Mouse (Mus musculus): ENCODE results near the gene Akap6.
A peak's percentile ranks its signal among the peaks of the same experiment; 100 is the strongest.

The Akap6 gene

GRCm38 (mm10) chr12:52781066-52781465 lies 81.9 kb downstream of the Akap6 start:
- DNase-seq (ENCODE audit: low spot score in 2 of 2): no peak

GRCm38 (mm10) chr12:52782902-52783441 lies 83.8 kb downstream of the Akap6 start:
- peak in 1 of 2 experiments; percentile 46 for DNase-seq (ENCODE audit: low spot score in 2 of 2)

- DNase-seq (ENCODE audit: low spot score in 2 of 2): no peak
Observed at GRCm38 (mm10) chr12:52785217-52785616, 86.0 kb downstream of the Akap6 start.

- DNase-seq (ENCODE audit: low spot score in 2 of 2): no peak
Observed at GRCm38 (mm10) chr12:52790350-52790768, 91.2 kb downstream of the Akap6 start.

DNA sequence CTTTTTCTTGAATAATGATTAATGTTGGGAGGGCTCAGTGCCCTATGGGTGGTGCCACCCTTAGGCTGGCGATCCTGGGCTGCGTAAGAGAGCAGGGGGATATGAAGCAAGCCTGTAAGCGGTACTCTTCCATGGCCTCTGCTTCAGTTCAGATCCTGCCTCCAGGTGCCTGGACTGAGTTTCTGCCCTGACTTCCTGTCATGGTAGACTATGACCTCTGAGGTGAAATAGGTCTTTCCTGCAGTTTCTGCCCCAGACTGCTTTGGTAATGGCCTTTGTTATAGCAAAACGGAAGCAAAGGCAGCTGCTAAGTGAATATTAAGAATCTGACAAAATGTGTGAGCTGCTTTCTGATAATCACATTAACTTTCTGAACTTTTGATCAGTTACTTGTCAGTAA lies 94.9 kb downstream of the Akap6 start:
- no peak for DNase-seq (ENCODE audit: low spot score in 2 of 2)

GRCm38 (mm10) chr12:52795551-52796470 lies 96.6 kb downstream of the Akap6 start:
- DNase-seq (ENCODE audit: low spot score in 2 of 2): no peak

- no peak for DNase-seq (ENCODE audit: low spot score in 2 of 2)
Observed at GRCm38 (mm10) chr12:52796471-52796795, 97.2 kb downstream of the Akap6 start.

GRCm38 (mm10) chr12:52799717-52800116 lies 100.5 kb downstream of the Akap6 start:
- no peak for DNase-seq (ENCODE audit: low spot score in 2 of 2)

DNA sequence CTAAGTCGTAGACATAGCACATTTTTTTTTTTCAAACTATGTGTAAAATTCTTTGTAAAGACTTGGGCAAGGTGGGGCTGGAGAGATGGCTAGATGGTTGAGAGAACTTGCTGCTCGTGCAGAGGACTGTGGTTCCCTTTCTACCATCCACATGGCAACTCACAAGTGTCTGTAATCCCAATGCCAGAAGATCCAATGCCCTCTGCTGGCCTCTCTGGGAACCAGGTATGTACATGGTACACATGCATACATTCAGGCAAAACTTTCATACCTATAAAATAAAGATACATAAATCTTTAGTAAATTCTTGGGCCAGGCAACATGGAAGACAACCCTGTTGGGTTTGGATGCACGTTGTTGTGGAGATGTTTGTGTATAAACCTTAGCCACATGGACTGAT lies 107.1 kb downstream of the Akap6 start:
- DNase-seq (ENCODE audit: low spot score in 2 of 2): no peak

- DNase-seq (ENCODE audit: low spot score in 2 of 2): no peak
Observed at GRCm38 (mm10) chr12:52818588-52818987, 119.4 kb downstream of the Akap6 start.

DNA sequence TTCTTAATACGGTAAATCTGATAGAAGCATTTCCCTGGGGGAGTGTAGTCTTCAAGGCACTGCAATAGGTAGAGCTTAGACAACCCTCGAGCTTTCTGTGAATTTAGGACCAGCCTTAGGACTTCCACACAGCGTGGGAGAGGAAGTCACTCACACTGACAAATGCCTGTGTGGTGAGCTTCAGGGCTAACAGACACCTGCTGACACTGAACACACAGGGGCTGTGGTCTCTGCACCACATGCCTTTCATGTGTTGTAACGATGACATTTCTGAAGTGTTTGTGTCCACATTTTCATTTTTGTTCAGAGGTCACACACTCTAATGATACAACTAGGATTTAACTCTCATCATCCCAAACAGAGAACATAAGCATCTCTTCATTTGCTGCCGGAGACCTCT lies 125.6 kb downstream of the Akap6 start:
- no peak for DNase-seq (ENCODE audit: low spot score in 2 of 2)

GRCm38 (mm10) chr12:52828944-52829736 lies 130.0 kb downstream of the Akap6 start:
- DNase-seq (ENCODE audit: low spot score in 2 of 2): no peak

DNA sequence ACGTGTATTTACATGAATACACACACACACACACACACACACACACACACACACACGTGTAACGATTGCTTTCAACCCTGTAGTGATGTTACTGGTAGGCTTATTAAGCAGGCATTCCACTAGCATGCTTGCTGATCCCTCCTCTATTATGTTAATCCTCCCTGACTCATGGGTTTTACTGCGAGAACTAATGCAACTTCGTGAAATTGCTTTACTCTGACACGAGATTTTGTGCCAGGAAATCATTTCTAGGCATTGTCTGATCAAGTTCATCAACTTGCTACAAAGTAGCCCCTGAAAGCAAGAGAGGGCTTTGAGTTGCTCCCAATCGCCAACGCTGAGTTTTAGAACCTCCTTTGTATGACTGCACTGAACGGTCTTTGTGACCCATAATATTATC lies 132.6 kb downstream of the Akap6 start:
- no peak for DNase-seq (ENCODE audit: low spot score in 2 of 2)

GRCm38 (mm10) chr12:52832230-52832629 lies 133.0 kb downstream of the Akap6 start:
- DNase-seq (ENCODE audit: low spot score in 2 of 2): peak; percentile 17 to 56

DNA sequence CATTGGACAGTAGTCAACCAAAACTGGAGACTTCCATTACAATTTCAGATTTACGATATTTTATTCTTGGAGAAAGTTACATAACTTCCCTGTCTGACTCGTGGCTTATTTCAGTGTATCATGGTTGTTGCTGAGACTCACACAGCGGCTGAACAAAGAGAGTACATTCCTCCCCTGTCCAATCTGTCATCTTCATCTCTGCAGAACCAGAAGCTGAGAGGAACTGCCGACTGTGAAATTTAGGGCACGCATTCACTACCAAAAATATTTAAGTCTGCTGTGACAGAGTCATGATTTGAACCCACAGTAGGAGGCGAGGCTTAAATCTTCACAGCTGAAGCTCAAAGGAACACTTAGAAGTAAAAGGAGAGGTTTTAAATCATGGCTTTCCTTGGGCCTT lies 134.0 kb downstream of the Akap6 start:
- DNase-seq (ENCODE audit: low spot score in 2 of 2): no peak

- no peak for DNase-seq (ENCODE audit: low spot score in 2 of 2)
Observed at GRCm38 (mm10) chr12:52834074-52834473, 134.9 kb downstream of the Akap6 start.

DNA sequence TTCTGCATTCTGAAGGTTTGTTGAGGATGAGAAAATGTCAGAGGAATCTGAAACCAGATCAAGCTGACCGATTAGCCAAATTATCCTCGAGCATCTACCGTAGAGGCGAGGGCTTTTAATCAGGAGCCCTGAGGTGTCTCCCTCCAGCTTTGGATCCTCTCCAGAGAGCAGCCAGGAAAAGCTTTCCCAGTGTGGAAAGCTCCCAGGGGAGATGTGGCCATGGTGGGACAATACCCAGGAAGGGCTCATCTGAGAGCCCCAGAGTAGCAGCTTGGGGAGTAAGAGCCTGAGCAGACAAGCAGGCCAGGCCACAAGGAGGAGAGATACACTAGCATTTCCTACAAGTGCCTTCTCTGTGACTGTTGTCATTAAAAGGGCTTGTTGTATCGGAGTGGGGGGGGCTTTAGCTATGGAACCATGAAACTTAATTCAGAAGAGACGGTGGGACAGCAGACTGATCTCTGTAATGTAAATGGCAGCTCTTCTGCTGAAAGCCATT lies 135.6 kb downstream of the Akap6 start:
- no peak for DNase-seq (ENCODE audit: low spot score in 2 of 2)

GRCm38 (mm10) chr12:52835291-52835742 lies 136.1 kb downstream of the Akap6 start:
- no peak for DNase-seq (ENCODE audit: low spot score in 2 of 2)

DNA sequence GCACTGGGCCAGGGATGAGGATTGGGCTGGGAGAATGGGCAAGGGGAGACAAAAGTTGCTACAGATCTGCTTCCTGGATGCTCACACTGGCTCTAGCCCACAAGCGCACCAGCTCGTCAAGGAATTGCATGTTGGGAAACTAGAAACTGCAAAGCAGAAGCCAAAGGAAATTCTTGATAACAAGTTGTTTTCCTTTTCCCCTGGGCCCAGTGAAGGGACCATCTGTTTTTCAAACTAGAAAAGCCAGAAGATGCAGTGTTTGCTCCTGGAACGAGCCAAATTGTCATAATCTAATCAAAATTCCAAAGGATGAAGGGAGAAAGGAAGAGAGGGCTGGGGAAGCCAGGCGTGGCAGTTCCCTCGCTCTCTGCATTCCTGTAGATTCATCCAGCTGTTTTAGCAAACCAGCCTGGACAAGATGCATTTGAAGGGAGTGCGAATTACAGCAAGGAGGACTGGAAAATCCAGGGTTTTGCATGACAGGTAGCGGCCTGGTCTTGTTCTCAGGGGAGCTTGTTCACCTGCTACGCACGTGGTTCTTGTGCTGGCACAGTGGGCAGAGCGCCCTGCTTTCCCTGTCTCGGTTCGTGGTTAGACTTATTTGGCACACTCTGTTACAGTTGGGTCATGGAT lies 136.8 kb downstream of the Akap6 start:
- DNase-seq (ENCODE audit: low spot score in 2 of 2): no peak

DNA sequence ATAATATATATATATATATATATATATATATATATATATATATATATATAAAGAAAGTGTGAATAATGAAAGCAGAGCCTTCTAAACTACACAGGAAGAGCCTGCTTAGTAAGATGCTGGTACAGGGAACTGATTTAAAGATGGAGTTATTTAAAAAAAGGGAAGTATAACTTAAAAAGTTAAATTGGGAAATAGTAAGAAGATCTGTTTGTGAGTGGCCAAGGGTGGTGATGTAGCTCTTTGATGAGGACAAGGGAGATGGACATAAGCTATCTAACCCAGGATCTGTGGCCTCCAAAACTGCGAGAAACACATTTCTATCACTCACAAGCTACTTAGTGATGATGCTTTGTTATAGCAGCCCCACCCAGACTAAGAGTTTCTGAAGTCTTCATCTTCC lies 146.8 kb downstream of the Akap6 start:
- DNase-seq (ENCODE audit: low spot score in 2 of 2): no peak

DNA sequence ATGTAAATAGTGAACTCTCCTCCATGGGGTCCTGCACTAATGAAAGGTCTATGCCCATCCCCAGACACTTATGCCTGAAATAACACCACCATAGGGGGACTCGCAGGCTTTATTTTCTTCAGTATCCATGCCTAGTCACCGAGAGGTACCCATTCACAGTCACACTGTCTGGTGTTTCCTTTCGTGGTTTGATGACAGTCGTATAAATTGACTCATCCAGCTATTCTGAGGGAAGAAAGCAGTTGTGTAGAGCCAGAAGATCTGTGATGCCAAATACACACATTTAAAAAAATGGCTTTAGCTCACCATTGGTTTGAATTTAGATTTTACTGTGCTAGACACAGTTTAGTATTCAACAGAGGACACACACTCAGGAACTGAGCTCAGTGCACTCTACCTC lies 147.8 kb downstream of the Akap6 start:
- no peak for DNase-seq (ENCODE audit: low spot score in 2 of 2)
